Mouse (Mus musculus): ENCODE measurements at regions not wholly inside any gene's neighbourhood (a gene's known extent, or its start where the extent isn't known, plus 50 kb on each side); places are given as distances from the start of the nearest gene placed in this dataset.

GRCm38 (mm10) chr3:58182299-58182698 lies 232.2 kb upstream of the Tsc22d2 start:
- TF ChIP-seq POLR2A (IDR thresholded peaks at IDR 0.05; ENCODE audit: insufficient read depth, low read depth, low read length) (no peak), CTCF (IDR thresholded peaks at IDR 0.05) (0 out of 2 replicates have a peak, but pooled peaks have one; percentile 8)
